Mouse (Mus musculus): ENCODE measurements around the gene Rnf208.

Rnf208 gene

DNA sequence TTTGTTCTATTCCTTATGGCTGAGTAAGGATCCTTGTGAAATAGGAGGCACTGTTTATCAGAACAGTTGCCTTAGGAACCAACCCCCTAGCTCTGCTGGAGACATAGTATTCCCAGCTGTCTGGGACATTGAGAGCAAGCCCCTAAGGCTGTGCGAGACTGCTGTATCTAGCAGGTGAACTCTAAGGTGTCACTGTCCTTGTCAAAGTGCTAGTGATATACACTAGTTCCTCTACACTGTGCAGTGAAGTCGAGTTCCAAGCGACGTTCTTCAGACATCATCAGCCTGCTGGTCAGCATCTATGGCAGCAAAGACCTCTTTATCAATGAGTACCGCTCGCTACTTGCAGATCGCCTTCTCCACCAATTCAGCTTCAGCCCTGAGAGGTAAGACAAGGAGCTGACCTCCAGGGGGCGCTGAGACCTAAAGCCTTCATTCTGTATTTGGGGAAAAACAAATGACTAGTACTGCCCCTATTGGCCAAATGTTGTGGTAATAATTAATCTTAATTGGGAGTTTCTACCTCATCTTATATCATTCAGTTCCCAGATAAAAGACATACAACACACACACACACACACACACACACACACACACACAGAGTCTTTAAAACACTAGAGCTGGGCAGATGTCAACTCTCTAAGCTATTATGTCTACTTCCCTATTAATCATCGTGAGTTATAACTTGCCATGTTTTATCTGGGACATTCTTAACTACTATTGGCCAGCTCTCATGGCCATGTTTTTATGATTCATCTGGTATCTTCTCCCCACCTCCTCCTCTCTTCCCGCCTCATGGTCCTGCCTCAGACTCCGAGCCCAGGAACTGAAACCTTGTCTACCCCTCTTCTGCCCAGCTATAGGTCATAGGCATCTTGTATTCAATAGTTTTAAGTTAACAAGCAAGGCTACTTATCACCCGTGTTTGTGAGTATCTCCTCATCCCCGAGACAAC lies 37.1 kb downstream of the Rnf208 start:
- DNase-seq (ENCODE audit: low spot score) = no peak

DNA sequence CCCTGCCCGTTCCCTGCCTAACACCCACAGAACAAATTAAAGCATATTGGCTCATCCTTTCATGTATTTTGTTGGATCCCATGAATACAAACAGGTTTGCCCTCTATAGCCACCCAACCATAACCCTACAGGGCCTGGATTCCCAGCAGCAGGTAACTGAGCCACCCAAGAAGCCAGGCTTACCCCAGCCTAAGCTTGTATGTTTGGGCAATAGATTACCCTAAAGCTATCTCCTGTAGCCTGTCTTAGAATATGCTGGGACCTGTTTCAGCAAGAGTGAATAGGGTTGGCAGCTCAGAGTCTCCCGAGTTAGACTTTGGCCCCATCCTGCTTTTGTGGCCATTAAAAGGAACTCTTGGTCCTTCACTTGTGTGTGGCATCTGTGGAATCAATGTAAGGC lies 43.5 kb downstream of the Rnf208 start:
- DNase-seq (ENCODE audit: low spot score) = no peak

DNA sequence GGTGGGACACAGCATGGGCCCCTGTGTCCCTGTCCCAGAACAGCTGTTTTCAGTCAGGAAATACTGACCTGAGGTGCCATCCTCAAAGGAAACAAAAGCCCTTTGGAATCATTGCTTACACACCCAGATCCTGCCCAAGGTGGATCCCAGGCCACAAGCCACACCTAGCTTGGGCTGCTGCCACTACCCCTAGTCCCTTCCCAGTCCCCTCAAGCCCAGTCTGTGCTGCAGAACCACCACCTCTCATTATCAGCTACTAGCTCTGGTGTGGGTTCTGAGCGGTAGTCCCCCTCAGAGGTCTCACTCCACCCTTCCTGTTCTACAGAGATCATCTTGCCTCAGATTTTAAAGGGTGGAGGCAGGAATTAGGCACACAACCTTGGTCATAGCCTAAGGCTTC lies 44.3 kb downstream of the Rnf208 start:
- DNase-seq (ENCODE audit: low spot score) = no peak

DNA sequence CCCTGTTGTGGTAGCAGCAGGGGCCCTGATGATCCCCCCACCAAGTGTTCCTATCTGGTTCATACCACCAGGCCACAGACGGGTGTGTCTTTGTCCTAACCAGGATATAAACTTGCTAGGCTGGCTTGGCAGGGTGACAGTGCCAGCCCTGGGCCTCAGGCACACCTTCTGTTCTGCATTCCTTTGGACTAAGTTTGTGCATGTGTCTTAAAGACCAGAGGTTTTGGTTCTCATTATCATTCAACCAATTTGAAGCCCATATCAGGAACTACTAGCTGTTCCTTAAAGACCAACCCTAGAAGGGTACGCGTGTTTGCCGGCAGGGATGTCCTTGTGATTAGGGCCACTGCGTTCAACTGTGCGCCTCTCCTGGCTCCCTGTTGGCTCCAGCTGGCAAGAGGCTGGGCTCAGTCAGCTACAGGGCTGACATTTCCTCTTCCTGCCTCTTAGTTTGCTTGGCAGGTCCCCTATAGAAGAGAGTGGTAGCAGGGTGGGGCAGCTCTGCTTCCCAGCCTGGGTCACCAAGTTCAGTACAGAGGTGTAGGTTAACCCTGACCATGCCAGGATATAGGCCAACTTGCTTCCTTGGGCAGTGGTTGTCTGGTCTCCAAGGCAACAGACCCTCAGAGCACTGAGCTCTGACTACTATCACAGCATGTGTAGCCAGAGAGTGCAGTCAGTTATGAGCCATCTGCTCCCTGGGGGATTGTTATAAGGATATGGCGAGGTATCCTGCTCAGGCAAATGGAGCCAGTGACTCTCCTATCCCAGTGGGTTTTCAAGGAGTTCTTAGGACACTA lies 45.0 kb downstream of the Rnf208 start:
- DNase-seq (ENCODE audit: low spot score) = no peak

DNA sequence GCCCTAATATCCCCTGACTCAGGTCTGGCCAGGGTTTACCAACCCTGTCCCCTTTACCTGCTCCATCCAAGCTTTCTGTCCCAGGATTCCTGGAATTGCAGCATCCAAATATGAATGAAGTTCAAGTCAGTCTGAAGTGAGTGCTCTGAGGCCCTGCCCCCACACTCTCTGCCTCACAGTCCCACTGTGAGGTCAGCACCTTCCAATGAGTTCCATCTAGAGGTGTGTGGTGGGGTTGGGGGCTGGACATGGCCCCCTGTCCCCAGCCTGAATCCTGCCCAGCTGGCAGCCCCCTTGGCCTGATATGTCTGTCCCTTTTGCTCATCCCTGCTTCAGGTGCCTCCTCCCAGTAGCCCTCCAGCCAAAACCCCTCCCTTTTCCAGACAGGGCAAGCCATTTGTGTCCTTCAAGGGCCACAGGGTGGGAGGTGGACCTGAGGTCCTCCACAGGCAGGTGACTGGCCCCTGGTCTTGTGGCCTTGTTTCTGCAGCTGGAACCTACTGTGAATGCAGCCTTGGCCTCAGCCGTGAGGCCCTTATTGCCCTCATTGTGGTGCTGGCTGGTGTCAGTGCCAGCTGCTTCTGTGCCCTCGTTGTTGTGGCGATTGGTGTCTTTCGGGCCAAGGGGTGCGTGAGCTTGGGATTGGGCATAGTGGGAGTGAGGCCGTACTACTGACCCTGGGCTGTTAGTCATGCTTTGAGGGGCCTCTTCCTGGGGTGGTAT lies 46.0 kb downstream of the Rnf208 start, which contains the start of gene Tmem210:
Gene Tmem210, plus strand, starts transcription at position 219 of the 723 bp plus-strand sequence.
- DNase-seq (ENCODE audit: low spot score) = no peak

DNA sequence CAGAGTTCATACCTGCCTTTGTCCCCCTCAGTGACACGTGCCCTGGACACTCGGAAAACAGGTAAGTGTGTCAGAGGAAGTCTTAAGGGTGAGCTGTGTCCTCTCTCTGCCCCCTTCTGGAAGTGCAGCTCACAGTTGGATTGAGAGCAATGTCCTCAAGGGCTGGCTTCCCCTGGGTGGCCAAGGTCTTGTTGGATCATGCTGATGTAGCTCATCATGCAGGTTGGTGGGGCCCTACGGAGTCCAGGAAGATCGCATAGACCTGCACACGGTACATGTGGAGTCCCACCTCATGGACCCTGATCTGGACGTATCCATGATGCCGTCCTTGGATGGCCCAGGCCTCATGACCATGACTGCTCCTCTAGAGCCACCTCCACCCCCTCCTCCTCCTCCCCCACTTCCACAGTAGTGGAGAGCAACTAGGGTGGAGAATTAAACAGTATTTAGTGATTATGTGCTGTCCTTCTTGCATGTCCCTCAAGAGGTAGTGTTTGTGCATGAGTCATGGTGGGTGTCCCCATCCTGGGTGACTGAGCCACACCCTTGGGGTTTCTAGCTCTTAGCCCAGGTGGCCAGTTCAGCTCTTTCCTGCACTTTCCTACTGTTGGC lies 46.8 kb downstream of the Rnf208 start:
- no peak for DNase-seq (ENCODE audit: low spot score)

DNA sequence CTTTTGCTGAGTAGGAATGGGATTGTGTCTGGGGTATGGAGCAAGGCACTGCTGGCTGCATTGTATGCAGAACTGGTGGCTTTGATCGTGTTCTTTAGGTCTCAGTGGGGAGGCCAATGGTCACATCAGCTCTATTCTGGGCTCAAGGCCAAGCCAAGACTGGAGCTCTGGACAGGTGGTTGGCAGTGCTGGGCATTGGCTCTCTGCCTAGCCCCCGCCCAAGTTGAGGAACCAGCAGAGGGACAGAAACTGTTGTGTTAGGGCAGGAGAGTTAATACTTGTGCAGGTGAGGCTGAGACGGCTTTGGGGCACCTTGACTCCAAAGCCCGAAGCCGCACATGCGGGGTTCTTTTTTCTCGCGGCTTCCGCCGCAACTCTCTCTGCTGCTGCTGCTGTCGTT lies 47.6 kb downstream of the Rnf208 start, which contains the start of gene Lrrc26:
Gene Lrrc26, plus strand, starts transcription at position 265 of the 400 bp plus-strand sequence.
- no peak for DNase-seq (ENCODE audit: low spot score)

DNA sequence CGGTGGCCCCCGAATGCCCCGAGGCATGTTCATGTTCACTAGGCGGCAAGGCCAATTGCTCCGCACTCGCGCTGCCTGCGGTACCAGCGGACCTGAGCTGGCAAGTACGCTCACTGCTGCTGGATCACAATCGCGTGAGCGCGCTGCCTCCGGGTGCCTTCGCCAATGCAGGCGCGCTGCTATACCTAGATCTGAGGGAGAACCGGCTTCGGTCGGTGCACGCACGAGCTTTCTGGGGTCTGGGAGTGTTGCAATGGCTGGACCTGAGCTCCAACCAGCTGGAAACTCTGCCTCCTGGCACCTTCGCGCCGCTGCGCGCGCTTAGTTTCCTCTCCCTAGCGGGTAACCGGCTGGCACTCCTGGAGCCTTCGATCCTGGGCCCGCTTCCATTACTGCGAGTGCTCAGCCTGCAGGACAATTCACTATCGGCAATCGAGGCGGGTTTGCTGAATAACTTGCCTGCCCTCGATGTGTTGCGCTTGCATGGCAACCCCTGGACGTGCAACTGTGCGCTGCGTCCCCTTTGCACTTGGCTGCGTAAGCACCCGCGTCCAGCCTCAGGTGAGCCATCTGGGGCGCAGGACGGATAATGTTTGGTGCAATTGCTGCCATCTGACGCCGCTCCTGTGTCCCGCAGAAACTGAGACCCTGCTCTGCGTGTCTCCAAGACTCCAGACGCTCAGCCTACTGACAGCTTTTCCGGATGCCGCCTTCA lies 48.2 kb downstream of the Rnf208 start:
- DNase-seq (ENCODE audit: low spot score) = no peak

DNA sequence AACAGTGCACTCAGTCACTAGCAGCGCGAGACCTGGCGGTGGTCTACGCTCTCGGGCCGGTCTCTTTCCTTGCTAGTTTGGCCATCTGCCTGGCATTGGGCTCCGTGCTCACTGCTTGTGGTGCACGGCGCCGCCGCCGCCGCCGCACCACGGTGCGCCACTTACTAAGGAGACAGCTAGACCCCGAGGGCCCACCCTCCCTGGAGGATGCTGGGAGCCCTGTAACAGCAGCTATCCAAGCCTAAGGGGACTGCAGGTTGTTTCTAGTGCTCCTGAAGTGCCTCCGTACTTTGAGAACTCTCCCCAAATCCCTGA lies 48.7 kb downstream of the Rnf208 start:
- DNase-seq (ENCODE audit: low spot score) = no peak

DNA sequence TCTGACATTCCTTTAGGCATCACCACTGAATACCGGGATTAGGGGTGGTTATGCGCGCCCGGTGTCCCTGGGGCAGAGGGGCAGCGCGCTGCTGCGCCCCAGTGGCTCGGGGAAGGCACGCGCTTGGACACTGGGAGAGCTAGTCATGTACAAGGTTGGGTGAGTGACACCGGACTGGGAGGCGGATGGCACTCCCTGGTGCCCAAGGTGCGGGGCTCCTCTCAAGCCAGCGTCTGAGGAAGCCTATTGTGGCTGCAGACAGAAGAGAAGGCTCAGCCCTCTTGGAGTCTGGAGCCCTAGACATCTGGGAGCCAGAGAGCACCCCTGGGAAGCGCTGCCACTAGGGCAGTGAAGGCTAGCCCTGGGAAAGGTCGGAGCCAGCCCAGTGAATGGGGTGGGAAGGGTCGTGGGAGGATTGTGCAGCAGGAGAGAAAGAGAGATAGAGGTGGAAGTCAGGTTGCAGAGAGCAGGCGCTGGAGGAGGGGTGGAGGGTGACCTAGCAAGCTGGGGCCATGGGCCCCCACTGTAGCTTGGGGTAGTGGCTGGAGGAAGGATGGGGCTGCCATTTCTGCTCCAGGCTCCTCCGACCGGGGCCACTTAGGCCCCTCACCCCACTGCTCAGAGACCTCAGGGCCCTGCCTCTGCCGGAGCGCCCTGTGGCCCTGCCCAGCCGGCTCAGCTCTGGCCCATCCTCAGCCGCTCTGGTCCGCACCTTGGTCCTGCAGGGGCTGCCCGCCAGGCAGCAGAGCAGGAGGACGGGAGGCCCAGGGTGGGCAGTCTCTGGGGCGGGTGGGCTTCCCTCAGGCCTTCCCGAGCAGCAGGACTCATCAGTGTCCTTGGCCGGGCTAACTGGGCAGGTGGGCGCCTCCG lies 49.4 kb downstream of the Rnf208 start:
- DNase-seq (ENCODE audit: low spot score) = no peak

DNA sequence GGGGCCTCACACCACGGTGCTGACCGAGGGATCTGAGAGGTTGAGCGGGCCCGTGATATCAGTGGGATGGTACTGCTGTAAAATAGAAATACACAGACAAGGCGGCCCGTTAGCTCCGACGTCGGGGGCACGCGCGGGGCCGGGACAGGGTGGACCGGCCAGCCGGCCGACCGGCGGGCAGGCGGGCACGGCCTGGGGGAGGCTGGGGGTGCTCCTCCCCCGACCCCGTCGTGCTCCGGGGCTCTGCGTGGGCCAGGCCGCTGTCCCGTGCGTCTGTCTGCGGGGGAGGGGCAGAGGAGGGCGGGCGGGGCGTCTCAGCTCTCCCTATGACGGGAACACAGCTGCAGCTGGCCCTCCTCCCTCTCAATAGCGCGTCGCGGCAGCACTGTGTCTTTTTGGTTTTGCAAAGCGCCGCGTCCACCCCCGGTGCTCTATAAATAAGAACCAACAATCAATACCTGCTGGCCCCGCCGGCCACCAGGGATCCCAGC lies 50.0 kb downstream of the Rnf208 start:
- DNase-seq (ENCODE audit: low spot score) = no peak

DNA sequence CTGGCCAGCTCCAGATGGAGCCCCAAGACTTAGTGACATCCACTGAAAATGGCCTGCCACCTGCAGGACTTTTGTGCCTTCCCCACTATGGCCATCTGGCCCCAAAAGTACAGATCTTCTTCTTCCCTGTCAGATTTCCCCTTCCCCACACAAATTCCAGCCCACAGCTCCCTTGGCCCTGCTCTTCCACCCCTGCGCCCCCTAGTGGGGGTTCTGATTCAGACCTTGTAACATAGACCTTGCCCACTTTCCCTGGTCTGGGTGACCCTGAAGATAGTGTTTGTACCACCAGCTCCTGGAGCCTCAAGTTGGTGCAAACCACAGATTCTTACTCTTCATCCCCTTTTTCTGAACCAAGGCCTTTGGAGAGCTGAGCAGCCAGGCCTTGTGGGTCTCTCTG lies 50.8 kb downstream of the Rnf208 start:
- DNase-seq (ENCODE audit: low spot score) = no peak

DNA sequence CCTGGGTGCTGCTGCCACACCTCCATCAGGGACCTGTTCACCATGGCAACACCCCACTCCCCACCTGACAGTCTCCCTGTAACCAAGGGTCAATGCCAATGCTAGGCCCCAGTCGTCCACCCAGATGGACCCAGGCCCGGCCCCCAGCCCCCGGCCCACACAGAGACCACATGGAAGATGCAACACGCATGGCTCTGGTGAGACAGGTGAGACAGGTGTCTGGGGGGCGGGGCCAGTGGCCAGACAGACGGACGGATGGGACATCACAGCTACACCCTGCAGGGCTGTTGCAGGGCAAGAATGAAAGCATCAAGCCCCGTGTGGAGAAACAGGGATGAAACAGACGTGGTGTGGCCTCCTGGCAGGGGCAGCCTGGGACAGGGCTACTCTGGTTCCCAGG lies 51.7 kb downstream of the Rnf208 start:
- no peak for DNase-seq (ENCODE audit: low spot score)

Data from urinary bladder, postnatal 10 days (tissue).